Mouse (Mus musculus) neural tube, embryonic 11.5 days (tissue): ENCODE measurements around the gene Csmd2. TPM values are rescaled to one million over a fixed set of nuclear protein-coding genes. Genes with fewer than 3 reads are reported as not detected.

Experiments
- ATAC-seq: fragments of 200-750 bp; cut with Nextera tagmentation; 2 replicates; pipeline ENCODE4 v1.8.0; 2017; ENCODE audit warnings: moderate number of reproducible peaks, mild to moderate bottlenecking, moderate TSS enrichment, moderate library complexity; ENCODE audit not compliant: insufficient read depth, low FRiP score, low TSS enrichment
- DNase-seq: peaks from one replicate; pipeline ENCODE4 v3.0.0-alpha.2; 2015; ENCODE audit warnings: low spot score
- H3K27ac ChIP-seq: fragments of 300-500 bp; sonication (generic); 2 replicates; pipeline ENCODE4 v1.5.1; 2014; ENCODE audit warnings: low read depth, mild to moderate bottlenecking, low read length
- H3K27me3 ChIP-seq: fragments of 300-500 bp; sonication (generic); 2 replicates; pipeline ENCODE4 v1.6.1; 2014; ENCODE audit warnings: mild to moderate bottlenecking, low read length, mixed read lengths; ENCODE audit not compliant: control insufficient read depth, insufficient read depth
- H3K36me3 ChIP-seq: fragments of 300-500 bp; sonication (generic); 2 replicates; pipeline ENCODE4 v1.6.1; 2014; ENCODE audit warnings: mild to moderate bottlenecking, low read length, moderate library complexity, mixed read lengths; ENCODE audit not compliant: control insufficient read depth, insufficient read depth
- H3K4me1 ChIP-seq: fragments of 300-500 bp; sonication (generic); 2 replicates; pipeline ENCODE4 v1.6.1; 2014; ENCODE audit warnings: low read length, mixed read lengths; ENCODE audit not compliant: control insufficient read depth, insufficient read depth
- H3K4me2 ChIP-seq: fragments of 300-500 bp; sonication (generic); 2 replicates; pipeline ENCODE4 v1.6.1; 2014; ENCODE audit warnings: low read depth, mild to moderate bottlenecking, moderate library complexity
- H3K4me3 ChIP-seq: fragments of 300-500 bp; sonication (generic); 2 replicates; pipeline ENCODE4 v1.5.1; 2014; ENCODE audit warnings: low read depth, low read length
- H3K9ac ChIP-seq: fragments of 300-500 bp; sonication (generic); 2 replicates; pipeline ENCODE4 v1.6.1; 2014; ENCODE audit warnings: mild to moderate bottlenecking, low read length
- H3K9me3 ChIP-seq: fragments of 300-500 bp; sonication (generic); 2 replicates; pipeline ENCODE4 v1.6.1; 2016; ENCODE audit warnings: low read length; ENCODE audit not compliant: control insufficient read depth
- WGBS: fragments of 180-500 bp; shearing (Covaris S2); extraction: QIAGEN DNeasy Blood & Tissue Kit; methylation state at CpG from one replicate; pipeline ENCODE4 v1.1.7; 2014; 5-methylcytosine and 5-hydroxymethylcytosine counted together
- polyA plus RNA-seq: library from polyadenylated mRNA; unstranded; fragments of >200 nt; fragmentation: Nextera tagmentation; extraction: Ambion mirVana; gene quantifications from 2 replicates; pipeline ENCODE4 v1.2.1, GENCODE M21; 2014

Csmd2 gene
- polyA plus RNA-seq, 1 experiment from 2014 or later = 1.4 TPM

DNA sequence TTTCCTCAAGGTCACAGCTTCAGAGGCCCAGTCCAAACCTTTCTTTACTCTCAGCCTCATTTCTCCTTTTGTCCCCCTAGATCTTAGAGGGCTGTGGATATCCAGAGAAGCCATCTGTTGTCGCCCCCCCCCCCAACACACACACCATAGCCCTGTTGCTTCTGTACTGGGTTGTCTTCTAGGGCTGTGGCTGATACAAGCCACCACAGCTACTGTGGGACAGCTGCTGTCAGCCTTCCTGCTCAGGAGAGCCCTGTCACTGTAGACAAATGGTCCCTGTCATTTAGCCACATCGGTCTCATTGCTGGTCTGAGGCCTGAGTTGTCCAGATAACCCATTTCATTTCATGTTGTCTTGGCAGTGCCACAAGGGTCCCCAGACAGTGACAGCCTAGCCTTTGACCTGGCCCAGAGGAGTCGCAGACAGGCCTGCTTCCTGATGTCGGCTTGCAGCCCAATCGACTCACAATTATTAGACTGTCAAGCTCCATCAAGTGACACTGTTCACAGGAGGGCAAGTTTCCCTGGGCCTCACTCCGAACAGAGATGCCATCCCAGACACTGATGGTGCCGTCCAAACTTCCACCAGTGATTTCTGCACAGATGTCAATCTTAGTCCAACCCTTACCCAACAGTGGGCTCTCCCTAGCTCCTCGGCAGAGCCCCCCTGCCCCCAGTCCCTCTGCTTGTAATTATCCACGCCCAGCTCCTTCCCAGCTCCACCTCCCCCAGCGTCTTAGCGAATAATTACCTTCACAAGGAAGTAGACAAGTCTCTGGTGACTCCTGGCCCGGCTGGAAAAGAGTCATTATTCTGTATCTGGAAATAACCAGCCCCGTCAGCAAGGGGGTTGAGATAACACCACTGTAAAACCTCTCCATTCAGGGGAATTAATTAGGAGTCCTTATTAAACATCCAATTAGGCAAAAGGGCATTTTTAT is 240.0 kb downstream of the Csmd2 start:
- Histone ChIP-seq H3K4me1 (no peaks in the 10 kb centered on the region), H3K4me3 (no peak overlapping the region), H3K27ac (no peak overlapping the region), H3K4me2 (no peak overlapping the region), H3K9me3 (no peaks in the 10 kb centered on the region), H3K9ac (no peak overlapping the region), H3K36me3 (no peaks in the 10 kb centered on the region), H3K27me3 (no peaks in the 10 kb centered on the region)
- 44% methylated on average over 13 of the region's 13 CpGs for WGBS
- DNase-seq (no peak), ATAC-seq (no peak)

DNA sequence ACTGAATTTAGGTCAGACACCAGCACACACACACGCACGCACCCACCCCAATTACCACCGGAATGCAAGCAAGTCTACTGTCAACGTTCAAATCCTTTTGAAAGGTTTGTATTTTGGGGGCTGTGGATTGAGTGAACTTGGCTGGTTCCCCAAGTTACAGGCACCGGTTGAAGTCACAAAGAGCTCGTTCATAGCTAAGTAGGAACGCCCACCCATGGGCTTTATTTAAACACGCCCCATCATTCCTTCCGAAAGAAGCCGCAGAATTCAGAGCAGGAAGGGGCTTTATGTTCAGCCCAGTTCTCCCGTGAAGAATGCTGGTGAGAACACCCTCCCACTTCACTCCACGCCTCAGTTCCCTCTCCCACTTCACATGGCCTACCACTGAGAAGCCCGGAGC is 245.8 kb downstream of the Csmd2 start:
- Histone ChIP-seq H3K9ac (no peak overlapping the region), H3K4me3 (no peak overlapping the region), H3K36me3 (no peaks in the 10 kb centered on the region), H3K27me3 (no peaks in the 10 kb centered on the region), H3K4me2 (no peak overlapping the region), H3K4me1 (no peaks in the 10 kb centered on the region), H3K27ac (no peak overlapping the region), H3K9me3 (no peaks in the 10 kb centered on the region)
- 85% methylated on average over 13 of the region's 13 CpGs for WGBS
- no peak for ATAC-seq
- DNase-seq = no peak

DNA sequence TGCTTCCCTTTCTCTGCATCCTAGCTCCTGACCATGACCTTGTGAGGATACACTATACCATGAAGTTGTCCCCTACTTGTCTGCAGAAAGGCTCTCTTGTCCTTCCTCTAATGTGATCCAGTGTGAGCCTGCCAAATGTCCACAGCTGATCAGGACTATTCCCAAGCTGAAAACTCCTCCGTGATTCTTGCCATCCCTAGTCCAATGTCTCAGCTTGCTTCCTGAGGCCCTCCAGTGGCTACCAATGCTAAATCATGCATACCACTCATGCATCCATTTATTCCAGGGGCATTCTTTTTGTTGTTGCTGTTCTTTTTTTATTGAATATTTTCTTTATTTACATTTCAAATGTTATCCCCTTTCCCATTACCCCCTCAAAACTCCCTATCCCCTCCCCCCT is 251.5 kb downstream of the Csmd2 start:
- ATAC-seq = no peak
- 73% methylated on average over 1 of the region's 1 CpGs for WGBS
- no peak for DNase-seq
- no peaks in the 10 kb centered on the region; the same call in 1 of the 2 replicates for H3K4me1 ChIP-seq
- no peak overlapping the region for H3K9ac ChIP-seq
- H3K36me3 ChIP-seq = no peaks in the 10 kb centered on the region
- no peaks in the 10 kb centered on the region for H3K27me3 ChIP-seq
- H3K9me3 ChIP-seq = no peaks in the 10 kb centered on the region
- no peak overlapping the region for H3K4me2 ChIP-seq
- no peak overlapping the region for H3K27ac ChIP-seq
- H3K4me3 ChIP-seq = no peak overlapping the region

DNA sequence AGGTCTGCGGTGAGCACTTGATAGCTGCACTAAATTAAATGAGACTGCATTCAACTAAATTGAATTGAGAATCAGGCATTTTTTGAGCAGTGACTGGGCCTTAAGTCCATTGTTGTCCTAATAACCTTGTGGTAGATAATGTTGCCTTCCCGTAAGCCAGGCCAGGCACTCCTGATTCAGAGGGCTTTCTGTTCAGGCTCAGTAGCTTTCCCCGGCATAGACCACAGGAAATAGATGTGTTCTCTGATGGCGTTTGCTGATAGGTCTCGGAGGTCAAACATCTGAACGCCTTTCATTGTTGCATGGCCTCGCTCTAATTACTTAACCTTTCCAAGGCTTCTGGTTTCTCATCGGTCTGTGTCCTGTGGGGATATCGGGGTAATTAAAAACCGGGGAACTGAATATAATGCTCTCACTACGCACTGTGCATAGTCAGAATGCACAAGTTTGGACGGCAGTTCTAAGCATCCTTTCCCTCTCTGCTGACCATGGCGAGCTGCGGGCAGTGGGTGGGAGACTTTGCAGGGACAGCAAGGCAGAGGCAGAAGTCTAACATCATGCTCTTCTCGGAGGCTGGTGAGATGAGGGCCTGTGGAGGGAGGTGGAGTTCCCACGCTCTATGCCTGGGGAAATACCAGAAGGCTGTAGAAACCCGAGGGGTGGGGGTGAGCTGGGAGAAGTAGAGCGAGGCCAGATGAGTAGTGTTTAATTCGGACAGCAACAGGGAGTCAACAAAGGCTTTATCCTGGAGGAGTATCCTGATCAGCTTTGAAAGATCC is 253.6 kb downstream of the Csmd2 start:
- no peak overlapping the region for H3K9ac ChIP-seq
- H3K9me3 ChIP-seq = no peaks in the 10 kb centered on the region
- no peak for ATAC-seq
- no peaks in the 10 kb centered on the region for H3K36me3 ChIP-seq
- no peak overlapping the region for H3K27ac ChIP-seq
- no peaks in the 10 kb centered on the region; the same call in 1 of the 2 replicates for H3K4me1 ChIP-seq
- 37% methylated on average over 19 of the region's 19 CpGs for WGBS
- no peak overlapping the region for H3K4me3 ChIP-seq
- H3K27me3 ChIP-seq = no peaks in the 10 kb centered on the region
- peak; percentile 26 for DNase-seq
- H3K4me2 ChIP-seq = no peak overlapping the region

DNA sequence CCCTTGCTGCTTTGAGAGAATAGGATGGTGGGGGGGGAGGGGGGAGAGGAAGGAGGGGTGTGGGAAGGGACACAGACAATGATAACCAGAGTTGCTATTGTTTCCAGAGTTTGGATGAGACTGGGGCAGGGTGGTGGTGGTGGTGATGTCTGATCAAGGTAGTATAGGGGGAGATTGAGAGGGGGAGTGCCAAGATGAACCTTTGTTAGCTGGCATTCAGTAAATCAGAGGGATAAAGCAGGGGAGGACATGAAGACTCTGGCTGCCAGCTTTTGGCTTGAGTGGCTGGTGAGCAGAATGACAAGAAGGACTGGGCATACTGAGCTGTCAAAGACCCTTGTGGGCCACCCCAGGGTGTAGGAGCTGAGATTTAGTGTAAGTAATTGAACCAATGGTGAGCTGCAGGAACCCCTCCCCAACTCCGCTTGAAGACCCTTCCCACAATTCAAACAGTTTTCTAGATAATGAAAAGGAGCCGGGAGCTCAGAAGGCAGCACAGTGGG is 254.2 kb downstream of the Csmd2 start:
- DNase-seq (no peak), ATAC-seq (no peak)
- no peak overlapping the region for H3K4me2 ChIP-seq
- WGBS = 61% methylated on average over 2 of the region's 2 CpGs
- no peak overlapping the region for H3K27ac ChIP-seq
- H3K4me1 ChIP-seq = no peaks in the 10 kb centered on the region; the same call in 1 of the 2 replicates
- H3K9ac ChIP-seq = no peak overlapping the region
- H3K4me3 ChIP-seq = no peak overlapping the region
- H3K36me3 ChIP-seq = no peaks in the 10 kb centered on the region
- no peaks in the 10 kb centered on the region for H3K27me3 ChIP-seq
- H3K9me3 ChIP-seq = no peaks in the 10 kb centered on the region

DNA sequence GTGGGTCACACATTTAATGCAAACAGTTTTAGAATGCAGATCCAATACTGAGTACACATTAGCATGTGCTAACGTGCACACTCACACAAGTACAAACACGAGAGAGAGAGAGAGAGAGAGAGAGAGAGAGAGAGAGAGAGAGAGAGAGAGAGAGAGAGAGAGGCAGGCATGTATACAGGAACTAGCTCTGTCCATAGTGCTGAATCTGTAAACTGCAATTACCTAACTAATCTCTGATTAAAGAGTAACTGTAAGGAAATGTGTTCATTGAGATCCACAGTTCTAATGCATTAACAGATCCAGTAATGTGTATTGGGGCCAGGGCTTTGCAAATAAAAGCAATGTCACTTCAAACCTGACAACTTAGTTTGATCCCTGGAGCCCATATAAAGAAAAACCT is 257.5 kb downstream of the Csmd2 start:
- no peaks in the 10 kb centered on the region; the same call in 1 of the 2 replicates for H3K4me1 ChIP-seq
- DNase-seq = no peak
- H3K9ac ChIP-seq = no peak overlapping the region
- H3K4me3 ChIP-seq = no peak overlapping the region
- ATAC-seq = no peak
- 47% methylated on average over 2 of the region's 2 CpGs for WGBS
- H3K27ac ChIP-seq = no peak overlapping the region
- no peak overlapping the region for H3K4me2 ChIP-seq
- no peaks in the 10 kb centered on the region for H3K36me3 ChIP-seq
- no peaks in the 10 kb centered on the region for H3K27me3 ChIP-seq
- H3K9me3 ChIP-seq = no peaks in the 10 kb centered on the region

DNA sequence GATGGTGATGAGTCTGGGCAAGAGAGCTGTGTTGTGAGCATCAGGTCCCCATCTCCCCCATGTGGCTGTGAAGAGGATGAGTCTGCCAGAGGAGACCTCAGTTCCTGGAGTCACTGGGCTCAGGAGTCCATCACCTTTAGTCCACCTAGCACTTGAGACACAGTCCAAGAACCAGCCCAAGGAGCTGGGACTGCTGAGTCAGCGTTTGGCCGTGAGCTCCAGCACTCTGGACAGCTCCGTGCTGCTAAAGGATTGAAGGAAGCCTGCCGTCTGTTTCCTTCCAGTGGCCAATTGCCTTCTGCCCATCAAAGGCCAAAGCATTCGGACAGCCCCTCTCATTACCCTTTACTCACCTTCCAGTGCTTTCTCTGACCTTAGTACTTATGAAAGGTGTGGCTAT is 261.0 kb downstream of the Csmd2 start:
- ATAC-seq = no peak
- DNase-seq = peak; percentile 53
- H3K4me3 ChIP-seq = no peak overlapping the region
- no peaks in the 10 kb centered on the region for H3K36me3 ChIP-seq
- H3K27ac ChIP-seq = no peak overlapping the region
- no peaks in the 10 kb centered on the region for H3K4me1 ChIP-seq
- H3K27me3 ChIP-seq = no peaks in the 10 kb centered on the region
- no peaks in the 10 kb centered on the region for H3K9me3 ChIP-seq
- H3K9ac ChIP-seq = no peak overlapping the region
- 11% methylated on average over 5 of the region's 5 CpGs for WGBS
- no peak overlapping the region for H3K4me2 ChIP-seq

DNA sequence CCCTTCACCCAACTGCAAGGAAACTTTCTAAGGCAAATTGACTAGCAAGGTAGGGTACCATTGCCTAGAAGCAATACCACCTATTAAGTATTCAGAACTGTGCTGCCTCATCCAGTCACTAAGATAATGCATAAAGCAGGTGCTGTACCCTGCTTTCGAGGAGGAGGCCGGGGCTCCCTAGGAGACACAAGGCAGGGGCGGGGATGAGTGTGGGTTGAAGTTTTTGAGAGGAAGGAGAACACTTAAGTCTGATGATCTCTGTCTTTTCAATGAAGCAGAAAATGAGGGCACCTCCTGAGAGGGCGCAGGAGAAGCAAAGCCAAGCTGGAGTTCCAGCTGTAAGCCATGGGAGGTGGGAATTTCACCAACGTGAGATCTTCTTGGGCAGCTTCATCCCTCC is 271.6 kb downstream of the Csmd2 start:
- Histone ChIP-seq H3K4me1 (no peaks in the 10 kb centered on the region), H3K27ac (no peak overlapping the region), H3K27me3 (no peaks in the 10 kb centered on the region), H3K9me3 (no peaks in the 10 kb centered on the region), H3K9ac (no peak overlapping the region), H3K4me2 (no peak overlapping the region), H3K36me3 (no peaks in the 10 kb centered on the region), H3K4me3 (no peak overlapping the region)
- WGBS = 81% methylated on average over 5 of the region's 5 CpGs
- ATAC-seq (no peak), DNase-seq (no peak)
